Mouse (Mus musculus): ENCODE results near the gene Tmprss13. TPM values are rescaled to one million over a fixed set of nuclear protein-coding genes. Genes with fewer than 3 reads are reported as not detected.
A peak's percentile ranks its signal among the peaks of the same experiment; 100 is the strongest.

Tmprss13 gene
- polyA plus RNA-seq, 1 experiment = not detected

DNA sequence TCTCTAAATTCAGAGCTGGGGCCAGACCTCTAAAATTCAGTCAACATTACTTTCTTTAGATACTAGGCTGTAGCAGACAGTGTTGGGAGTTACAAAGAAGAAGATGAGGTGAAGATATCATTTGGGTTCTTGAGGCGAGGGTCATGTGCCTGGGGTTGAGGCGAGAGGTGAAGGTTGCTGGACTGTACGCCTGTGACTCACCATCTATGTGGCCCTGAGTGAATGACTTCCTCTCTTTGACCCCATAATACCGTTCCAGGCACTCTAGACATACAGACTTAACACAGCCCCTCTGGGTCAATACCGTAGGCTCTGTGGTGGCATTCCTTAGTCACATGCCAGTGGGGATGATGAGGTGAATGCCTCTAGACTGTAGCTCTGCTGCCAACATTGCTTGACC is 36.4 kb upstream of the Tmprss13 start:
- no peaks in the 10 kb centered on the region for H3K79me2 ChIP-seq (ENCODE audit: control insufficient read depth, insufficient read depth)
- no peaks in the 10 kb centered on the region for H3K79me3 ChIP-seq (ENCODE audit: low read depth)
- no peak overlapping the region for H3ac ChIP-seq (ENCODE audit: control insufficient read depth, insufficient read length, low read depth)
- H3K27me3 ChIP-seq (ENCODE audit: control insufficient read depth, insufficient read depth, insufficient read length) = peaks cover 3% of the 10 kb centered on the region
- TF ChIP-seq MAX (IDR thresholded peaks at IDR 0.05) = no peak
- TF ChIP-seq CTCF (IDR thresholded peaks at IDR 0.05; ENCODE audit: control insufficient read depth, insufficient read depth, insufficient read length) = no peak
- no peak for TF ChIP-seq USF1 (IDR thresholded peaks at IDR 0.05; ENCODE audit: low read depth)
- no peak for TF ChIP-seq CEBPB (IDR thresholded peaks at IDR 0.05; ENCODE audit: low read depth)
- TF ChIP-seq MYOD1 (IDR thresholded peaks at IDR 0.05; ENCODE audit: control insufficient read depth, insufficient read length, low read depth) = no peak
- no peak for TF ChIP-seq FOSL1 (IDR thresholded peaks at IDR 0.05; ENCODE audit: insufficient read depth, low read length, poor library complexity, severe bottlenecking)
- TF ChIP-seq MYOG (IDR thresholded peaks at IDR 0.05; ENCODE audit: control insufficient read depth, extremely low read depth, insufficient read length) = no peak
- no peak overlapping the region for H3K4me3 ChIP-seq (ENCODE audit: insufficient read depth, poor library complexity, severe bottlenecking)
- H3K36me3 ChIP-seq (ENCODE audit: control insufficient read depth, insufficient read depth) = no peaks in the 10 kb centered on the region

DNA sequence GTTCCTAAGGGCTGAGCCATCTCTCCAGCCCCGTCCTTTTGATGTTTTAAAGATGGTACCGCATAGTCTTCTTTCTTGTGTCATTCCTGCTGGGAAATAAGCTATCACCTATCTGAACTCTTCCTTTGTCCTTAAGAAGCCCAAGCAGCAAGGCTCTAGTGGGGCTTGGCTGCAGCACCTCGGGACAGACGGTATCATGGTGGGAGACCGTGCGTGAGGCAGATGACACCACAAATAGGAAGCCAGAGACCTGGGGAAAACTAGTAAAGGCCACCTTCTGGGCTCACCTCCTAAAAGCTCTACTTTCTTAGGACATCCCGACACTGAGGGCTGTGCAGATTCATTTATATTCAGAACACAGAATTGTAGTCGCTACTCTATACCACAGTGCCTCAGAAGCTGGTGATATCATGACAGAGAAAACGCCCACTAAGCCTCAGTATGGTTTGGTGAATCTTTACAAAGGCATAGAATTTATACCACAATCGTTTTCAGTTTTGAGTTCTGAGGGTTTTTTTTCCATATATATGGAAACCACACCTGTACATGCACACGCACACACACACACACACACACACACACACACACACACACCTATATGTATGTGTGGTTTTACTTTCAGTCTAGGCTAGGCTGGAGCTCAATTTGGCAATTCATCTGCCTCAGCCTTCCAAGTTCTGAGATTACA is 27.3 kb upstream of the Tmprss13 start:
- no peaks in the 10 kb centered on the region for H3K79me2 ChIP-seq (ENCODE audit: control insufficient read depth, insufficient read depth)
- TF ChIP-seq CTCF (IDR thresholded peaks at IDR 0.05; ENCODE audit: control insufficient read depth, insufficient read depth, insufficient read length) (no peak), MYOD1 (IDR thresholded peaks at IDR 0.05; ENCODE audit: control insufficient read depth, insufficient read length, low read depth) (no peak), USF1 (IDR thresholded peaks at IDR 0.05; ENCODE audit: low read depth) (no peak), FOSL1 (IDR thresholded peaks at IDR 0.05; ENCODE audit: insufficient read depth, low read length, poor library complexity, severe bottlenecking) (no peak), MYOG (IDR thresholded peaks at IDR 0.05; ENCODE audit: control insufficient read depth, extremely low read depth, insufficient read length) (no peak), CEBPB (IDR thresholded peaks at IDR 0.05; ENCODE audit: low read depth) (no peak), MAX (IDR thresholded peaks at IDR 0.05) (no peak)
- H3K4me3 ChIP-seq (ENCODE audit: insufficient read depth, poor library complexity, severe bottlenecking) = no peak overlapping the region
- no peaks in the 10 kb centered on the region for H3K36me3 ChIP-seq (ENCODE audit: control insufficient read depth, insufficient read depth)
- no peaks in the 10 kb centered on the region for H3K27me3 ChIP-seq (ENCODE audit: control insufficient read depth, insufficient read depth, insufficient read length)
- no peak overlapping the region for H3ac ChIP-seq (ENCODE audit: control insufficient read depth, insufficient read length, low read depth)
- H3K79me3 ChIP-seq (ENCODE audit: low read depth) = no peaks in the 10 kb centered on the region

- no peaks in the 10 kb centered on the region for H3K79me3 ChIP-seq (ENCODE audit: low read depth)
- H3K4me3 ChIP-seq (ENCODE audit: insufficient read depth, poor library complexity, severe bottlenecking) = no peak overlapping the region
- peaks cover 4% of the 10 kb centered on the region for H3K27me3 ChIP-seq (ENCODE audit: control insufficient read depth, insufficient read depth, insufficient read length)
- H3K79me2 ChIP-seq (ENCODE audit: control insufficient read depth, insufficient read depth) = no peaks in the 10 kb centered on the region
- no peaks in the 10 kb centered on the region for H3K36me3 ChIP-seq (ENCODE audit: control insufficient read depth, insufficient read depth)
- H3ac ChIP-seq (ENCODE audit: control insufficient read depth, insufficient read length, low read depth) = no peak overlapping the region
- TF ChIP-seq CEBPB (IDR thresholded peaks at IDR 0.05; ENCODE audit: low read depth) (no peak), FOSL1 (IDR thresholded peaks at IDR 0.05; ENCODE audit: insufficient read depth, low read length, poor library complexity, severe bottlenecking) (no peak), MYOG (IDR thresholded peaks at IDR 0.05; ENCODE audit: control insufficient read depth, extremely low read depth, insufficient read length) (no peak), MYOD1 (IDR thresholded peaks at IDR 0.05; ENCODE audit: control insufficient read depth, insufficient read length, low read depth) (no peak), CTCF (IDR thresholded peaks at IDR 0.05; ENCODE audit: control insufficient read depth, insufficient read depth, insufficient read length) (no peak), USF1 (IDR thresholded peaks at IDR 0.05; ENCODE audit: low read depth) (no peak), MAX (IDR thresholded peaks at IDR 0.05) (no peak)
These were observed 24.5 kb upstream of the Tmprss13 start for GRCm38 (mm10) chr9:45294210-45295011.

- Histone ChIP-seq H3K36me3 (ENCODE audit: control insufficient read depth, insufficient read depth) (no peaks in the 10 kb centered on the region), H3K79me2 (ENCODE audit: control insufficient read depth, insufficient read depth) (no peaks in the 10 kb centered on the region), H3K79me3 (ENCODE audit: low read depth) (no peaks in the 10 kb centered on the region), H3K4me3 (ENCODE audit: insufficient read depth, poor library complexity, severe bottlenecking) (no peak overlapping the region), H3ac (ENCODE audit: control insufficient read depth, insufficient read length, low read depth) (no peak overlapping the region), H3K27me3 (ENCODE audit: control insufficient read depth, insufficient read depth, insufficient read length) (peaks cover 4% of the 10 kb centered on the region)
- TF ChIP-seq CEBPB (IDR thresholded peaks at IDR 0.05; ENCODE audit: low read depth) (no peak), MYOD1 (IDR thresholded peaks at IDR 0.05; ENCODE audit: control insufficient read depth, insufficient read length, low read depth) (no peak), CTCF (IDR thresholded peaks at IDR 0.05; ENCODE audit: control insufficient read depth, insufficient read depth, insufficient read length) (no peak)
These were observed 19.5 kb upstream of the Tmprss13 start for GRCm38 (mm10) chr9:45299231-45300006.

GRCm38 (mm10) chr9:45300422-45301104 is 18.3 kb upstream of the Tmprss13 start:
- Histone ChIP-seq H3K79me2 (ENCODE audit: control insufficient read depth, insufficient read depth) (no peaks in the 10 kb centered on the region), H3K4me3 (ENCODE audit: insufficient read depth, poor library complexity, severe bottlenecking) (no peak overlapping the region), H3ac (ENCODE audit: control insufficient read depth, insufficient read length, low read depth) (no peak overlapping the region), H3K36me3 (ENCODE audit: control insufficient read depth, insufficient read depth) (no peaks in the 10 kb centered on the region), H3K79me3 (ENCODE audit: low read depth) (no peaks in the 10 kb centered on the region), H3K27me3 (ENCODE audit: control insufficient read depth, insufficient read depth, insufficient read length) (peaks cover 4% of the 10 kb centered on the region)
- TF ChIP-seq CTCF (IDR thresholded peaks at IDR 0.05; ENCODE audit: control insufficient read depth, insufficient read depth, insufficient read length) = peak; percentile 46
- no peak for TF ChIP-seq USF1 (IDR thresholded peaks at IDR 0.05; ENCODE audit: low read depth)
